In genomic region chr14:60515094-60515786, GRCm38 (mm10) we compare ENCODE assay signal across 15 mouse cellular contexts.
DNase-seq lines count a peak whose midpoint lies in the region; TF ChIP-seq lines count a peak whose summit lies in the region.
"Had no signal": no experiment of that assay in that cellular context is flagged by ENCODE, and none has a peak within 500 bp of the region (broad histone marks: within the 10 kb centered on the region; RNA-seq: fewer than 3 reads in every experiment).

No protein-coding gene starts in this region.

- no peak for TF ChIP-seq CTCF in lung, adult 2 months (IDR thresholded peaks at IDR 0.05; ENCODE audit: insufficient read depth, low read length)

- H3K4me1 ChIP-seq in lung, adult 2 months (ENCODE audit: control insufficient read depth, insufficient read depth, low read length) = peaks cover 4% of the 10 kb centered on the region; the same call in 1 of the 2 replicates
- H3K4me1 ChIP-seq: embryonic facial prominence, embryonic 10.5 days; forebrain, embryonic 13.5 days; hindbrain, embryonic 10.5 days had no signal

- no peak overlapping the region for H3K4me3 ChIP-seq in lung, adult 2 months (replicated peaks; ENCODE audit: extremely low read depth, low read depth, low read length)
- H3K4me3 ChIP-seq: embryonic facial prominence, embryonic 10.5 days; forebrain, embryonic 13.5 days; hindbrain, embryonic 10.5 days had no signal

- 56% methylated on average over 12 of the region's 12 CpGs for WGBS in lung, adult 2 months

- no peak for TF ChIP-seq POLR2A in lung, adult 2 months (IDR thresholded peaks at IDR 0.05; ENCODE audit: borderline replicate concordance, extremely low read depth, low read depth, low read length)

- DNase-seq in heart, adult 18-20 months = peak; percentile 48 to 49
- DNase-seq in heart, postnatal 4 days = no peak
- peak; percentile 20 for DNase-seq in lung, adult 2 months
- no peak for DNase-seq in lung, postnatal 14 days
- DNase-seq in lung, postnatal 25 days (ENCODE audit: low spot score) = peak; percentile 44
- DNase-seq in T-cell, adult 2 months (ENCODE audit: low spot score) = no peak
- DNase-seq in c-Kit-positive CD71-positive TER-119-positive erythroid progenitor cells, embryonic 14.5 days (ENCODE audit: low spot score) = no peak
- no peak for DNase-seq in kidney, postnatal 25 days
- DNase-seq: adrenal gland, postnatal 14 days; cerebellum, adult 18-20 months; forebrain, postnatal 0 days; gastrocnemius, postnatal 25 days had no signal

Comparison
In these comparisons a context has a peak if more than half of its experiments do, and no peak if none do; other contexts are left out.
1. DNase-seq: peak in heart, adult 18-20 months (2 of 2), lung, adult 2 months (single experiment) and lung, postnatal 25 days (single experiment); none in heart, postnatal 4 days (single experiment), lung, postnatal 14 days (single experiment), T-cell, adult 2 months (single experiment), c-Kit-positive CD71-positive TER-119-positive erythroid progenitor cells, embryonic 14.5 days (single experiment) and kidney, postnatal 25 days (0 of 2).